Mouse (Mus musculus): ENCODE measurements at regions not wholly inside any gene's neighbourhood (a gene's known extent, or its start where the extent isn't known, plus 50 kb on each side); places are given as distances from the start of the nearest gene placed in this dataset.

DNA sequence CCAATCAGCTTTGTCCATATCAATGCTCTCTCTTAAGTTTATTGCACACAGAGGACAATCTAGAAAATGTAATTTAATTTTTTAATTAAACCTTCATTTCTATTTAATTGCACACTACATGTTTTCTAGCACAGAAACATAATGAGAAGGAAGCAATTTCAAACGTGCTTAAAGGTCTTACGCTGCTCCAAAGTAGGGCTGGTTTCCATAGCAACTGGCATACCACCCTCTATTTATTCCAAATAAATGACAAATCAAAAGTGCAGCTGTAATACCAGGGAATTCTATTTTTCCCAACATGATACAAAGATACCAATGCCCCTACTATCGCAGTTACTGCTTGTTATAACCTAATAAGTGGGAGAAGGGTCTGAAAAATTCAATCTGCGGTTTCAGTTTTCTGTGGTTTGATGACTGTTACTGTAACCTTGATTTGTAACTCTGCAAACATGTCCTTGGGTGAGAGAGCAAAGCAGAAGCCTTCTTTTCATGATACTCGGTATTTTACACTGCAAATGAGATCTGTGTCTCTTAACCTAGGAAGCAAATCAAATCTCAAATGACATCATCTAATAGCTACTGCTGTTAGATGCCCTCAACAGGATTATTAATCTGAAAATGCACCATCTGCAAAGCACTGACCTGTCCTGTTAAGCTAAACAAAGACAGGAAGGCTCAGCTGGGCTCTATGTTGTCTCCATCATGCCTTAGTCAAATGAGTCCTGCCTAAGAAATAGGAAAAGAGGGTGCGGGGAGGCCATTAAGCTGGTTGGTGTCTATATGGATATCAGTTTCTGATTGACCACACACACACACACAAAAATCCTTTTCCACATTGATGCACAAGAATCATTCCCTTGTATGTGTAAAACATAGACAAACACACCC lies 535.6 kb downstream of the Basp1 start:
- WGBS: 34% methylated on average over 6 of the region's 6 CpGs
- H3K4me1 ChIP-seq (replicated peaks): peaks cover 22% of the 10 kb centered on the region

DNA sequence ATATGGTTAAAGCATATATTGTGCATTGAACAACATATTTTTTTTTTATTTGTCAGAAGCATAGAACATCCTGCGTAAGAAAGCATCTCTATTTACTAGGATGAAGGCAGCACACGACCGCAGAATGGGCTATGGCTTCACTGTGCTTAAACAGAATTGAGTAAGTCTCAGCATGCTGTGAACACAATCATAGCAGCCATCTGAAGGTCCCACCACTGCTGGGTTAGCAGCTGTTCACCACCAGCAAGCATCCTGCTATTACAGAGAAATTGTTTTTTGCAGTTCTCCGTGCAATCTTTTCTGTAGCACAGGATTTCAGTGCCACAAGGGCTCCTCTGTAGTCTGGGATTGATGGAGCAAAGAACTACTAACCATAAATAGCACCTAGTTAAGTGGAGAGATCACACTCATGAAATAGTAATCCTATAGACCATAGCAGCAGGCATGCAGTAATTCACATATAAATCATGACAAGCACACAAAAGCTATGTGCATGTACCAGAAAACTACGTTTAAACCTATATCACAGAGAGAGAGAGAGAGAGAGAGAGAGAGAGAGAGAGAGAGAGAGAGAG lies 537.3 kb downstream of the Basp1 start:
- H3K9ac ChIP-seq: no peak overlapping the region
- H3K27ac ChIP-seq (replicated peaks): peak overlapping the region; percentile 70
- no peaks in the 10 kb centered on the region for H3K27me3 ChIP-seq
- H3K9me3 ChIP-seq: no peaks in the 10 kb centered on the region
- H3K4me3 ChIP-seq: no peak overlapping the region
- ATAC-seq (ENCODE audit: low FRiP score, low read depth): peak; percentile 75
- H3K4me2 ChIP-seq: no peak overlapping the region
- peaks cover 22% of the 10 kb centered on the region for H3K4me1 ChIP-seq (replicated peaks)
- no peaks in the 10 kb centered on the region for H3K36me3 ChIP-seq
- WGBS: 43% methylated on average over 5 of the region's 5 CpGs

More for the DNA sequence above, 535.6 kb downstream of the Basp1 start:
- Histone ChIP-seq H3K4me3 (no peak overlapping the region), H3K27me3 (no peaks in the 10 kb centered on the region), H3K9ac (no peak overlapping the region), H3K27ac (replicated peaks) (peak overlapping the region; percentile 72), H3K36me3 (no peaks in the 10 kb centered on the region), H3K9me3 (no peaks in the 10 kb centered on the region), H3K4me2 (peak overlapping the region; percentile 15; the same call in 1 of the 2 replicates)
- ATAC-seq (ENCODE audit: low FRiP score, low read depth): peak; percentile 79

DNA sequence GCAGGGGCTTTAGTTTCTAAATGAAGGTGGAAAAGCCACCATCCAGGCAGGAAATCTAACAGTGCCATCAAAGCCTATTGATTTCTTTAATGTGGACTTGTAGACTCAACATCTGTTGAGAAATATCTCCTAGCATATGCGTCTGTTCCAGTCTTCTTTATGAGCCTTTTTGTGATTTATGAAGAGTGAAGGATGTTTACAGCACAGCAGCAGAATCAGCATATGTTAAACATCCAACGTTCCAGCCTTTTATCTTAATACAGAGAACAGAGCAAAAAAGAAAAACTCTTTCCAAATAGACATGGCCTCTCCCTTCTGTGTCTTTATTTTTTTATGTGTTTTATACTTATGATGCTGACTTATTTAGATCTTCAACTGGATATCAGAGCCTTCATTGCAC lies 573.3 kb downstream of the Basp1 start:
- 62% methylated on average over 2 of the region's 2 CpGs for WGBS
- H3K27me3 ChIP-seq: no peaks in the 10 kb centered on the region
- no peak overlapping the region for H3K27ac ChIP-seq (replicated peaks)
- no peak overlapping the region for H3K9ac ChIP-seq
- no peak overlapping the region for H3K4me2 ChIP-seq
- no peaks in the 10 kb centered on the region for H3K9me3 ChIP-seq
- H3K4me1 ChIP-seq (replicated peaks): no peaks in the 10 kb centered on the region
- ATAC-seq (ENCODE audit: low FRiP score, low read depth): no peak
- H3K36me3 ChIP-seq: no peaks in the 10 kb centered on the region
- no peak overlapping the region for H3K4me3 ChIP-seq

DNA sequence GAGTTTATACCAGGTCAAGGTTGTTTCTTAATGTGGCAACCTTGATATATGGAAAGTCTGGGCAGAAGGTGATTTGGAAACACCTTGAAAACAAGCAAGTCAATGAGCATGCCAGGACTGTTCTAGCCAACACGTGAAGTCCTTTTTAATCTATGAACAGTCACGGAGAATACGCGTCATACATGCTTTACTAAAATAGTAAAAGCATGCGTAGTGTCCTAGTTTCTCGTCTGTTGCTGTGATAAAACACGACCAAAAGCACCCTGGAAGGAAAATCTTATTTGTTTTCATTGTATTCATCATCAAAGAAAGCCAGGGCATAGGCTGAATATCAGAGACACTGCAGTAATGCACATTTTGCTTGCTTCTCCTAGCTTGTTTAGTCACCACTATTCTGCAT lies 575.2 kb downstream of the Basp1 start:
- 90% methylated on average over 7 of the region's 7 CpGs for WGBS
- Histone ChIP-seq H3K36me3 (no peaks in the 10 kb centered on the region), H3K9me3 (no peaks in the 10 kb centered on the region), H3K27me3 (no peaks in the 10 kb centered on the region), H3K9ac (no peak overlapping the region), H3K4me1 (replicated peaks) (no peaks in the 10 kb centered on the region), H3K4me2 (no peak overlapping the region), H3K4me3 (no peak overlapping the region), H3K27ac (replicated peaks) (no peak overlapping the region)
- ATAC-seq (ENCODE audit: low FRiP score, low read depth): no peak

DNA sequence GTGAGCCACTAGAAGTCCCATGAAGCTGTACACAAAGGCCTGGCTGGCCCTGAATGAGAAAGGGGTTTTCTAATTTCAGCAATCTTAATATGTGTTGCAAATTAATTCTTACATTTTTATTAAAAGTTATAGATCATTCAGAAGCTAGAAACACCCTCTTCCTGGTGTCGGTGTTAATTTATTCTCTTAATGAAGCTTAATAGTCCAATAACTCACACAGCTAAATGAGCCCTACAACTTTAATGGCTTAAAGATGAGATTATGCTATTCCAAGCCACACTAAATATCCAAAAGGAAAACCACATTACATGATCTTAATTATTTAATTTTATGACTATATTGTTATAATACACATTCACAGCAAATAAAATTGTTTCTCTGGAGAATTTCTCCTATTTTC lies 585.7 kb downstream of the Basp1 start:
- Histone ChIP-seq H3K27me3 (no peaks in the 10 kb centered on the region), H3K9me3 (no peaks in the 10 kb centered on the region), H3K27ac (replicated peaks) (no peak overlapping the region), H3K9ac (no peak overlapping the region), H3K36me3 (no peaks in the 10 kb centered on the region), H3K4me1 (replicated peaks) (no peaks in the 10 kb centered on the region), H3K4me3 (no peak overlapping the region), H3K4me2 (no peak overlapping the region)
- ATAC-seq (ENCODE audit: low FRiP score, low read depth): no peak
- WGBS: 70% methylated on average over 1 of the region's 1 CpGs

DNA sequence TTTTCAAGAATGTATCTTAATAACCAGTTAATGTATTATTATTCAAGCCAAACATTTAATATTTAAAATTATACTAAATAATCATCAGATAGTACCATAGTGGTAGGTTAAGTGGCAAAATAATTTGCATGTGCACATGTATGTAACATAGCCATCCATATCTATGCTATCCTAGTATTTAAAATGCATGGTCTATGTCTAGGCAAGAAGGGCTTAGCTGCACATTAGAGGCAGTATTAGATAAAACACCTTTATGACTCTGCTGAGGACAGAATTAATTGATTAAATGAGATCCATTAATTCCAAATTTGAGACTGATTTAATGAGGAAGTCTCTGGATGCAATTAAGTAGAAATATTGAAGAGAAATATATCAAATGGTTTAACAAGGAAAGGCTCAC lies 586.3 kb downstream of the Basp1 start:
- Histone ChIP-seq H3K9me3 (no peaks in the 10 kb centered on the region), H3K27ac (replicated peaks) (no peak overlapping the region), H3K4me1 (replicated peaks) (no peaks in the 10 kb centered on the region), H3K4me2 (no peak overlapping the region), H3K4me3 (no peak overlapping the region), H3K36me3 (no peaks in the 10 kb centered on the region), H3K27me3 (no peaks in the 10 kb centered on the region), H3K9ac (no peak overlapping the region)
- no peak for ATAC-seq (ENCODE audit: low FRiP score, low read depth)

DNA sequence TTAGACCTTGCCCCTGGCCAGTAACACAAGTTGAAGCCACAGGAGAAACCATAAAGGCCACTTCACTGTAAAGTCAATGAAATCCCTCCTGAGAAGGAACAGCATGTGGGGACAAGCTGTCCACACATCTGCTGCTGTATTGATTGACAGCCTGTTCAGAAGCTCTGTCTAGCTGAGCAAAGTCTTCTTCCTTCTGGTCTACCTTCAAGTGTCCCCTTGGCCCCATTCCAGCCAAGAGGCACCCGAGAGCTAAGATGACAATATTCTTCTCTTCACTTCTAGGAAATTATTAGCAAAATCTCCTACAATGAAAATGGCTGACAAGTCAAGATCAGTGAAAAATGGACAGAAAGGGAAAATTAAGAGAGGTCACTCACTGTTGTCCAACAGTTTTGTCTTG lies 616.7 kb downstream of the Basp1 start:
- H3K36me3 ChIP-seq: no peaks in the 10 kb centered on the region
- ATAC-seq (ENCODE audit: low FRiP score, low read depth): no peak
- H3K9me3 ChIP-seq: no peaks in the 10 kb centered on the region
- H3K4me3 ChIP-seq: no peak overlapping the region
- H3K9ac ChIP-seq: no peak overlapping the region
- H3K4me2 ChIP-seq: no peak overlapping the region
- 0 out of 2 replicates have a peak, but pooled peaks cover 2% of the 10 kb centered on the region for H3K4me1 ChIP-seq (replicated peaks)
- no peaks in the 10 kb centered on the region for H3K27me3 ChIP-seq
- H3K27ac ChIP-seq (replicated peaks): no peak overlapping the region
- WGBS: 62% methylated on average over 1 of the region's 1 CpGs

DNA sequence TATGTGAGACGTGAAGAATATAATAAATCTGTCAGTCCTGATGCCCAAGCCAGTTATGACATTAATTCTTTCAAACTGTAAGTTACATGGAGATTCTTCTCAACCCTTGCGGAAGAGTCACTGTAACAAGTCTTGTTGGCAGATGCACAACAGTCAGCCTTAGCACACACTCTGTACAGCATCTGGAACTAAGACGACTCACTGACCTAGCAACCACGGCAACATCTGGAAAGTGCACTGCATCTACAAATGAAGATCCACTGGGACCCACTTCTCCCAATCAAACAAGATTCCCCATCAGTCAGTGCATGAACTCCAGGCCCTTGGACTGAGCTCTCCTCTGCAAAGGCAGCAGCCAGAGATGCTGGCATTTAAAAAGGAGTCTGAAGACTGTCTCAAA lies 620.2 kb downstream of the Basp1 start:
- H3K9me3 ChIP-seq: no peaks in the 10 kb centered on the region
- no peaks in the 10 kb centered on the region for H3K36me3 ChIP-seq
- H3K4me3 ChIP-seq: no peak overlapping the region
- 82% methylated on average over 4 of the region's 4 CpGs for WGBS
- H3K27ac ChIP-seq (replicated peaks): no peak overlapping the region
- no peak for ATAC-seq (ENCODE audit: low FRiP score, low read depth)
- no peak overlapping the region for H3K9ac ChIP-seq
- 0 out of 2 replicates have a peak, but pooled peaks cover 2% of the 10 kb centered on the region for H3K4me1 ChIP-seq (replicated peaks)
- no peak overlapping the region for H3K4me2 ChIP-seq
- no peaks in the 10 kb centered on the region for H3K27me3 ChIP-seq

DNA sequence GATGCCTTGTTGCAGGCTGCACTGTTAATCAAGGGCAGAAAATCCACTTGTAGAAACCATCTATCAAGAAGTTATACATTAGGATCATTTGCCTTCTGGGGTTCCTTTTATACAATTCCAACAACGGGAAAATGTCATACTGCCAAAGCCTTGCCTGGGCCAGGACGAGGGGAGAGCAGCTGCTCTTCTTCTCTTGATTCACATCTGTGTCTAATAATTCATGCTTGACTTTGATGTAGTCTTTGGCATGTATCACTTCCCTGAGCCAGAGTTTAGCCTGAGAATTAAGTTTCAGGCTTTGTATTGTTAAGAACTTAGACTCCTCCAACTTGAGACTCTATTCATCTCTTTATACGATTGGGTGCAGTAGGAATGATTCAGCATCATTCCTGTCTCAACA lies 627.2 kb downstream of the Basp1 start:
- Histone ChIP-seq H3K9ac (no peak overlapping the region), H3K27me3 (no peaks in the 10 kb centered on the region), H3K4me1 (replicated peaks) (no peaks in the 10 kb centered on the region), H3K27ac (replicated peaks) (no peak overlapping the region), H3K36me3 (no peaks in the 10 kb centered on the region), H3K9me3 (no peaks in the 10 kb centered on the region), H3K4me3 (no peak overlapping the region), H3K4me2 (no peak overlapping the region)
- no peak for ATAC-seq (ENCODE audit: low FRiP score, low read depth)
- WGBS: 70% methylated on average over 3 of the region's 3 CpGs

DNA sequence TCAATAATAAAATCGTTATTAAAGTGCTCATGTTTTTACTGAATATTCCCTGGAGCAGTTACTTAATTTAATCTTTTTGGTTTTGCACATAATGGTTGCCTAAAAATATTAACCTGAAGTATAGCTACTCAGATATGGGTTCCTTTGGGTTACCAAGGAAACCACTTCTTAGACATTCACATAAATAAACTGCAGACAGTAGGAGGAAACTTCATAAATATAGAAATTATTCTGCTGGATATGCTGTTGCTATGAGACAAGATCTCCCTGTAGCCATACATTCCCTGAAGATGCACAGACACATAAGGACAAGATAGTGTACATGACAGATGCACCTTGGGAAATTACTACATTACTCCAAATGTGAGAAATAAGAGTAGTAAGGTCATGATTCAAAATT lies 635.3 kb downstream of the Basp1 start:
- Histone ChIP-seq H3K9ac (no peak overlapping the region), H3K27me3 (no peaks in the 10 kb centered on the region), H3K4me3 (no peak overlapping the region), H3K9me3 (no peaks in the 10 kb centered on the region), H3K4me2 (no peak overlapping the region), H3K36me3 (no peaks in the 10 kb centered on the region), H3K4me1 (replicated peaks) (no peaks in the 10 kb centered on the region), H3K27ac (replicated peaks) (no peak overlapping the region)
- 73% methylated on average over 1 of the region's 1 CpGs for WGBS
- ATAC-seq (ENCODE audit: low FRiP score, low read depth): no peak

DNA sequence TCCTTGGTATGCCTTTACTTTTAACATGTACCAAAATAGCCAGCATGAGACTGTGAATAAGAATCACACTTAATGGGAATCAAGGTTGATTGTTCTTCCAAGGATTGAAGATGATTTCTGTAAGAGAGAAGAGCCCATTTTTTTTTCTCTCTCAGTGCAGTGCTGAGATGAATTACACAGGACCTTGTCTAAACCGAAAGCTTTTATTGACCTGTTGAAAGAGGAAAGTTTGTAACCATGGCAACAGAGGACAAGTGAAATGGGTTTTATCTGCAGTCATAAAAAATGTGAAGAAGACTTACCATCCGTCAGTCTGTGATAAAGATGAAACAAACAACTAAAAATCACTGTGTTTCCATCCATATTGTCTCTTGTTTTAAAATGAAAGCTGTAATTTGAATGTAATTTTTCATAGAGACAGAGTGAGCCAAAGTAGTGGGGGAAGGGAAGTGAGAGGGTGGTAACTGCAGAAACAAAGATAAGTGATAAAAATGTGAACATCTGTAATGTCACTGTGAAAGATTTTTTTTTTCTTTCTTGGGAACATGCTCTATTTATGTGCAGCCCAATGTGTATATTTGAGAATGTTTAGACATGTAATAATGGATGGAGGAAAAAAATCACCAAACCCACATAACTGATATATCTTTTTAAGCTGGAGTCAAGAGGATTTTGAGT lies 661.9 kb downstream of the Basp1 start:
- Histone ChIP-seq H3K27ac (replicated peaks) (no peak overlapping the region), H3K4me1 (replicated peaks) (no peaks in the 10 kb centered on the region), H3K4me2 (no peak overlapping the region), H3K9ac (no peak overlapping the region), H3K36me3 (no peaks in the 10 kb centered on the region), H3K27me3 (no peaks in the 10 kb centered on the region), H3K4me3 (no peak overlapping the region), H3K9me3 (no peaks in the 10 kb centered on the region)
- no peak for ATAC-seq (ENCODE audit: low FRiP score, low read depth)
- WGBS: 13% methylated on average over 2 of the region's 2 CpGs

DNA sequence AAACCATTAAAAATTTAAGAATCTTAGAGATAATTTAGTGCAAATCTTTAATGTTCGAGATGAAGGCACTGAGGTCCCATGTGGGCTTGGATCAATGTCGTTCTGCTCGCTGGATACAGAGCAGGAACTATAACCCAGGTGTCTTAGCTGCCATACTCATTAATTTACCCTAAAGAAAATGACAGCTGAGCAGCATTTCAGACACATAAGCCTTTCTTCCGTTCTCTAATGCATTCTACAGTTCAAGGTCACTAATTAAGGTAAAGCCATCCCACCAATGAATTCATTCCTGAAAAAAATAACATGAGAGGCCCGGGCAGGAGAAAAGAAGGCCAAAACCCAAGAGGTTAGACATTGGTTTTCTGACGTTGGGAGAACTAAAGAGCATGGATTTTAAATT lies 670.3 kb downstream of the Basp1 start:
- Histone ChIP-seq H3K36me3 (no peaks in the 10 kb centered on the region), H3K9ac (no peak overlapping the region), H3K9me3 (no peaks in the 10 kb centered on the region), H3K4me1 (replicated peaks) (no peaks in the 10 kb centered on the region), H3K27ac (replicated peaks) (no peak overlapping the region), H3K4me3 (no peak overlapping the region), H3K27me3 (no peaks in the 10 kb centered on the region), H3K4me2 (no peak overlapping the region)
- WGBS: 31% methylated on average over 6 of the region's 6 CpGs
- no peak for ATAC-seq (ENCODE audit: low FRiP score, low read depth)
